Mouse (Mus musculus) liver, adult 2 months (tissue): ENCODE measurements around the gene Fgfr2.

Source experiments
- CTCF ChIP-seq: fragments of 200-500 bp; IDR thresholded peaks from 2 replicates; pipeline ENCODE4 v1.5.1; 2011; ENCODE audit warnings: low read depth, low read length, control low read depth
- POLR2A ChIP-seq: fragments of 200-500 bp; IDR thresholded peaks from 2 replicates; pipeline ENCODE4 v1.6.1; 2011; ENCODE audit warnings: low read length, control low read depth; ENCODE audit not compliant: insufficient read depth; ENCODE audit errors: extremely low read depth

- TF ChIP-seq CTCF (no peak), POLR2A (no peak)
These were observed 2667.4 kb downstream of the Fgfr2 start for GRCm38 (mm10) chr7:130455587-130456246.
